Mouse (Mus musculus) embryo, embryonic 11.5 days (tissue): ENCODE data around the gene Ky.

Source experiments
- DNase-seq: peaks from one replicate; pipeline ENCODE4 v3.0.0-alpha.2; 2012; ENCODE audit warnings: low read depth, low spot score

Ky gene

GRCm38 (mm10) chr9:102502015-102502633 lies 3.4 kb upstream of the Ky start:
- DNase-seq, result no peak

- DNase-seq, result no peak
Measured at GRCm38 (mm10) chr9:102504716-102505378, 703 bp upstream of the Ky start.

- DNase-seq, result no peak
Measured at GRCm38 (mm10) chr9:102508315-102508714, 2.8 kb downstream of the Ky start.

GRCm38 (mm10) chr9:102511423-102511822 lies 5.9 kb downstream of the Ky start:
- no peak for DNase-seq

- no peak for DNase-seq
Measured at GRCm38 (mm10) chr9:102513578-102513977, 8.0 kb downstream of the Ky start.

GRCm38 (mm10) chr9:102518443-102518842 lies 12.9 kb downstream of the Ky start:
- no peak for DNase-seq

GRCm38 (mm10) chr9:102521396-102521795 lies 15.8 kb downstream of the Ky start:
- DNase-seq, result no peak

- no peak for DNase-seq
Measured at GRCm38 (mm10) chr9:102528106-102528505, 22.6 kb downstream of the Ky start.

- no peak for DNase-seq
Measured at GRCm38 (mm10) chr9:102528561-102528960, 23.0 kb downstream of the Ky start.

- no peak for DNase-seq
Measured at GRCm38 (mm10) chr9:102529008-102529407, 23.5 kb downstream of the Ky start.

- DNase-seq, result no peak
Measured at GRCm38 (mm10) chr9:102531051-102531892, 25.7 kb downstream of the Ky start.

GRCm38 (mm10) chr9:102536968-102537367 lies 31.4 kb downstream of the Ky start:
- no peak for DNase-seq

- DNase-seq, result no peak
Measured at GRCm38 (mm10) chr9:102539699-102540098, 34.1 kb downstream of the Ky start.

- no peak for DNase-seq
Measured at GRCm38 (mm10) chr9:102541666-102542065, 36.1 kb downstream of the Ky start.

GRCm38 (mm10) chr9:102542540-102542939 lies 37.0 kb downstream of the Ky start:
- no peak for DNase-seq

- DNase-seq, result no peak
Measured at GRCm38 (mm10) chr9:102543761-102544115, 38.2 kb downstream of the Ky start.

GRCm38 (mm10) chr9:102544116-102544772 lies 38.7 kb downstream of the Ky start:
- DNase-seq, result no peak

GRCm38 (mm10) chr9:102544773-102545366 lies 39.3 kb downstream of the Ky start:
- DNase-seq, result peak; percentile 81

GRCm38 (mm10) chr9:102545406-102546255 lies 40.1 kb downstream of the Ky start:
- DNase-seq, result no peak

GRCm38 (mm10) chr9:102546256-102547027 lies 40.9 kb downstream of the Ky start:
- no peak for DNase-seq
